Mouse (Mus musculus) testis, adult 2 months (tissue): ENCODE data around the gene Ercc5.

Experiments
- CTCF ChIP-seq: fragments of 200-500 bp; IDR thresholded peaks from 2 replicates; pipeline ENCODE4 v1.5.1; 2012; ENCODE audit warnings: low read depth, mild to moderate bottlenecking, inconsistent platforms, low read length, moderate library complexity; ENCODE audit not compliant: control insufficient read depth, insufficient read depth, insufficient replicate concordance
- POLR2A ChIP-seq: fragments of 200-500 bp; IDR thresholded peaks from 2 replicates; pipeline ENCODE4 v1.6.1; 2012; ENCODE audit warnings: low read depth, mild to moderate bottlenecking, inconsistent platforms, low read length, moderate library complexity; ENCODE audit not compliant: control insufficient read depth

- TF ChIP-seq CTCF (no peak), POLR2A (no peak)
These were observed 4.8 kb upstream of the Ercc5 start for GRCm38 (mm10) chr1:44142747-44143146.
